Mouse (Mus musculus) MEL (cell line): ENCODE results near the gene Dgcr6. TPM values are rescaled to one million over a fixed set of nuclear protein-coding genes. Genes with fewer than 3 reads are reported as not detected.

ENCODE experiments used
- polyA plus RNA-seq, 2 experiments: library from polyadenylated mRNA; stranded (reverse) in 1 of 2; unstranded in 1 of 2; fragments of >175 nt in 1 of 2; fragments of >200 nt in 1 of 2; gene quantifications; 2 replicates each; pipeline versions ENCODE4 v1.2.1 to v1.2.4; 2012; ENCODE audit warnings: low replicate concordance in 2 of 2, low read depth in 1 of 2; ENCODE audit not compliant: insufficient read length in 2 of 2, insufficient read depth in 1 of 2, missing spikeins in 1 of 2
- total RNA-seq: library from RNA; depleted of rRNA; stranded (reverse); fragments of 300-350 nt; gene quantifications from 2 replicates; pipeline ENCODE4 v1.2.3, GENCODE M21; 2012; rRNA removed

Gene Dgcr6
- total and polyA plus RNA-seq, 3 experiments: 66.8 to 133 TPM; not detected in 1

Other genes with a start within 250 kb of the Dgcr6 start
- gene B830017H08Rik, start 219.7 kb upstream of the Dgcr6 start, total RNA-seq: not detected in 2 replicates
- under 1 TPM in 1 of 2 experiments, not detected in 1; 0.06 TPM for gene B830017H08Rik, start 219.7 kb upstream of the Dgcr6 start, polyA plus RNA-seq
- 2.0 and 2.4 TPM in 2 replicates for gene Car15, start 214.5 kb upstream of the Dgcr6 start, total RNA-seq
- gene Car15, start 214.5 kb upstream of the Dgcr6 start, polyA plus RNA-seq: 1 to 10 TPM in 1 of 2 experiments, not detected in 1; 3.6 TPM
- gene Gm20518, start 161.2 kb upstream of the Dgcr6 start, total RNA-seq: 0.16 and 0.35 TPM in 2 replicates
- gene Gm20518, start 161.2 kb upstream of the Dgcr6 start, polyA plus RNA-seq: under 1 TPM in 1 of 2 experiments, not detected in 1; 0.53 TPM
- 0.04 TPM in 1 of 2 replicates, not detected in the other for gene Tssk1, start 158.6 kb upstream of the Dgcr6 start, total RNA-seq
- gene Tssk1, start 158.6 kb upstream of the Dgcr6 start, polyA plus RNA-seq: under 1 TPM in 1 of 2 experiments, not detected in 1; 0.36 TPM
- 35.1 and 37.1 TPM in 2 replicates for gene Dgcr2, start 154.3 kb upstream of the Dgcr6 start, total RNA-seq
- 10 to 100 TPM in 1 of 2 experiments, not detected in 1; 53.7 TPM for gene Dgcr2, start 154.3 kb upstream of the Dgcr6 start, polyA plus RNA-seq
- gene Tssk2, start 154.2 kb upstream of the Dgcr6 start, total RNA-seq: 0.10 TPM in 1 of 2 replicates, not detected in the other
- under 1 TPM in 1 of 2 experiments, not detected in 1; 0.24 TPM for gene Tssk2, start 154.2 kb upstream of the Dgcr6 start, polyA plus RNA-seq
- 18.5 and 21.7 TPM in 2 replicates for gene Ess2, start 141.5 kb upstream of the Dgcr6 start, total RNA-seq
- 10 to 100 TPM in 1 of 2 experiments, not detected in 1; 26.8 TPM for gene Ess2, start 141.5 kb upstream of the Dgcr6 start, polyA plus RNA-seq
- gene Gsc2, start 137.8 kb upstream of the Dgcr6 start, total RNA-seq: not detected in 2 replicates
- gene Gsc2, start 137.8 kb upstream of the Dgcr6 start, polyA plus RNA-seq: not detected
- 102 and 114 TPM in 2 replicates for gene Slc25a1, start 124.6 kb upstream of the Dgcr6 start, total RNA-seq
- gene Slc25a1, start 124.6 kb upstream of the Dgcr6 start, polyA plus RNA-seq: 100 to 1,000 TPM in 1 of 2 experiments, not detected in 1; 184 TPM
- not detected in 2 replicates for gene Vpreb2, start 72.4 kb upstream of the Dgcr6 start, total RNA-seq
- gene Vpreb2, start 72.4 kb upstream of the Dgcr6 start, polyA plus RNA-seq: not detected
- 40.2 and 43.3 TPM in 2 replicates for gene Prodh, start 37.3 kb downstream of the Dgcr6 start, total RNA-seq
- gene Prodh, start 37.3 kb downstream of the Dgcr6 start, polyA plus RNA-seq: 10 to 100 TPM in 1 of 2 experiments, not detected in 1; 53.6 TPM
- gene Rtn4r, start 74.8 kb downstream of the Dgcr6 start, total RNA-seq: 0.10 TPM in 1 of 2 replicates, not detected in the other
- gene Rtn4r, start 74.8 kb downstream of the Dgcr6 start, polyA plus RNA-seq: under 1 TPM in 1 of 2 experiments, not detected in 1; 0.04 TPM
- not detected in 2 replicates for gene Ccdc188, start 165.0 kb downstream of the Dgcr6 start, total RNA-seq
- gene Ccdc188, start 165.0 kb downstream of the Dgcr6 start, polyA plus RNA-seq: not detected
- 9.1 and 9.6 TPM in 2 replicates for gene Zdhhc8, start 182.3 kb downstream of the Dgcr6 start, total RNA-seq
- 10 to 100 TPM in 1 of 2 experiments, not detected in 1; 33.2 TPM for gene Zdhhc8, start 182.3 kb downstream of the Dgcr6 start, polyA plus RNA-seq
- 132 and 178 TPM in 2 replicates for gene Trmt2a, start 195.8 kb downstream of the Dgcr6 start, total RNA-seq
- 100 to 1,000 TPM in 1 of 2 experiments, not detected in 1; 185 TPM for gene Trmt2a, start 195.8 kb downstream of the Dgcr6 start, polyA plus RNA-seq
- 420 and 440 TPM in 2 replicates for gene Ranbp1, start 195.9 kb downstream of the Dgcr6 start, total RNA-seq
- gene Ranbp1, start 195.9 kb downstream of the Dgcr6 start, polyA plus RNA-seq: 100 to 1,000 TPM; 162 to 681 TPM
- 0.77 and 0.85 TPM in 2 replicates for gene Gm49776, start 205.5 kb downstream of the Dgcr6 start, total RNA-seq
- gene Gm49776, start 205.5 kb downstream of the Dgcr6 start, polyA plus RNA-seq: 10 to 100 TPM in 1 of 2 experiments, not detected in 1; 32.7 TPM
- gene Dgcr8, start 236.4 kb downstream of the Dgcr6 start, total RNA-seq: 40.3 and 40.6 TPM in 2 replicates
- 10 to 100 TPM in 1 of 2 experiments, not detected in 1; 39.6 TPM for gene Dgcr8, start 236.4 kb downstream of the Dgcr6 start, polyA plus RNA-seq